Mouse (Mus musculus) bone marrow, adult 2 months (tissue): ENCODE data around the gene Jph4. TPM values are rescaled to one million over a fixed set of nuclear protein-coding genes. Genes with fewer than 3 reads are reported as not detected.

ENCODE experiments used
- H3K27ac ChIP-seq: fragments of 200-500 bp; 2 replicates; pipeline ENCODE4 v1.5.1; 2012; ENCODE audit warnings: low read depth, mild to moderate bottlenecking, control low read depth, inconsistent platforms, low read length; ENCODE audit not compliant: control insufficient read depth, poor library complexity, insufficient read depth
- H3K4me1 ChIP-seq: fragments of 200-500 bp; 2 replicates; pipeline ENCODE4 v1.6.1; 2011; ENCODE audit warnings: low read length; ENCODE audit not compliant: control insufficient read depth, insufficient read depth
- H3K4me3 ChIP-seq: fragments of 200-500 bp; replicated peaks from 2 replicates; pipeline ENCODE3; 2011; ENCODE audit warnings: mild to moderate bottlenecking, low read depth, low read length, control low read depth; ENCODE audit not compliant: control insufficient read depth
- CTCF ChIP-seq: fragments of 200-500 bp; IDR thresholded peaks from 2 replicates; pipeline ENCODE4 v1.5.1; 2011; ENCODE audit warnings: low read length, control low read depth; ENCODE audit not compliant: control insufficient read depth, insufficient read depth
- POLR2A ChIP-seq: fragments of 200-500 bp; IDR thresholded peaks from 2 replicates; pipeline ENCODE4 v1.6.1; 2011; ENCODE audit warnings: low read depth, mild to moderate bottlenecking, control low read depth, low read length, borderline replicate concordance; ENCODE audit not compliant: control insufficient read depth
- WGBS: fragments of 180-500 bp; shearing (Covaris S2); methylation state at CpG from one replicate; pipeline ENCODE4 v1.1.7; 2018; 5-methylcytosine and 5-hydroxymethylcytosine counted together
- polyA plus RNA-seq: library from polyadenylated mRNA; stranded (reverse); fragments of >200 nt; gene quantifications from 2 replicates; pipeline ENCODE4 v1.2.4, GENCODE M21; 2011; ENCODE audit warnings: low replicate concordance; ENCODE audit not compliant: missing spikeins, insufficient read depth, insufficient read length

The Jph4 gene
- polyA plus RNA-seq, 1 experiment: not detected

DNA sequence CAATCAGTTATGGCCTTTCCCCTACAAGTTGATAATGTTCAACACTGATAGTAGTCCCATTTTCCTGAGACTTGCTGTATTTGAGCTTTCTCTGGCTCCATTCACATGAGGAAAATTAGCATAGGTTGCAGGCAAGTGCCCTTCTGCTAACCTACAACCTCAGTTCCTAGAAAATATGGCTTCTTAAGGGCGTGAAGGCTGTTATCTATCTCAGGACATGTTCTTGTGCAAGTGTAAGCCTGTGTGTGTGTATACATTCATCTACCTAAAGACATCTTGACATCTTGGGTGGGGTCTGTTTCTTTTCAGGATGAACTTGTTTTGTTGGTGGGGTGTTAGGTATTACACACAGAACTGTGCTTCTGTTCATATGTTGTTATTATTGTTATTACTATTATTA, 57.7 kb downstream of the Jph4 start:
- H3K27ac ChIP-seq: no peak overlapping the region
- H3K4me3 ChIP-seq: no peak overlapping the region
- no peaks in the 10 kb centered on the region for H3K4me1 ChIP-seq
- 64% methylated on average over 1 of the region's 1 CpGs for WGBS
- no peak for TF ChIP-seq CTCF
- no peak for TF ChIP-seq POLR2A

Other genes with a start within 250 kb of the Jph4 start
- 2.8 and 5.2 TPM in 2 replicates for gene Homez, start 246.0 kb downstream of the Jph4 start, polyA plus RNA-seq
- gene Ppp1r3e, start 239.4 kb downstream of the Jph4 start, polyA plus RNA-seq: 2.0 and 4.9 TPM in 2 replicates
- 6.7 and 18.1 TPM in 2 replicates for gene Bcl2l2, start 233.6 kb downstream of the Jph4 start, polyA plus RNA-seq
- gene Gm20521, start 233.5 kb downstream of the Jph4 start, polyA plus RNA-seq: not detected in 2 replicates
- 124 and 140 TPM in 2 replicates for gene Pabpn1, start 224.4 kb downstream of the Jph4 start, polyA plus RNA-seq
- 4.2 and 4.5 TPM in 2 replicates for gene Slc22a17, start 203.8 kb downstream of the Jph4 start, polyA plus RNA-seq
- gene Efs, start 190.8 kb downstream of the Jph4 start, polyA plus RNA-seq: 0.68 and 1.7 TPM in 2 replicates
- not detected in 2 replicates for gene Il25, start 184.2 kb downstream of the Jph4 start, polyA plus RNA-seq
- not detected in 2 replicates for gene Cmtm5, start 180.7 kb downstream of the Jph4 start, polyA plus RNA-seq
- gene Myh6, start 150.0 kb downstream of the Jph4 start, polyA plus RNA-seq: 3.3 TPM in 1 of 2 replicates, not detected in the other
- not detected in 2 replicates for gene Gm17428, start 140.0 kb downstream of the Jph4 start, polyA plus RNA-seq
- 0.59 TPM in 1 of 2 replicates, not detected in the other for gene Myh7, start 122.3 kb downstream of the Jph4 start, polyA plus RNA-seq
- 30.5 and 49.9 TPM in 2 replicates for gene Ngdn, start 101.5 kb downstream of the Jph4 start, polyA plus RNA-seq
- gene Zfhx2, start 24.6 kb downstream of the Jph4 start, polyA plus RNA-seq: 4.0 and 5.3 TPM in 2 replicates
- 2.6 and 6.5 TPM in 2 replicates for gene Thtpa, start 22.2 kb downstream of the Jph4 start, polyA plus RNA-seq
- 64.8 and 112 TPM in 2 replicates for gene Ap1g2, start 10.3 kb downstream of the Jph4 start, polyA plus RNA-seq
- not detected in 2 replicates for gene Dhrs2, start 105.1 kb upstream of the Jph4 start, polyA plus RNA-seq